Mouse (Mus musculus): ENCODE data around the gene Gm42688. TPM values are rescaled to one million over a fixed set of nuclear protein-coding genes. Genes with fewer than 3 reads are reported as not detected.

Gene Gm42688
- polyA plus RNA-seq, 1 experiment from 2014 or later, result 1.7 TPM

DNA sequence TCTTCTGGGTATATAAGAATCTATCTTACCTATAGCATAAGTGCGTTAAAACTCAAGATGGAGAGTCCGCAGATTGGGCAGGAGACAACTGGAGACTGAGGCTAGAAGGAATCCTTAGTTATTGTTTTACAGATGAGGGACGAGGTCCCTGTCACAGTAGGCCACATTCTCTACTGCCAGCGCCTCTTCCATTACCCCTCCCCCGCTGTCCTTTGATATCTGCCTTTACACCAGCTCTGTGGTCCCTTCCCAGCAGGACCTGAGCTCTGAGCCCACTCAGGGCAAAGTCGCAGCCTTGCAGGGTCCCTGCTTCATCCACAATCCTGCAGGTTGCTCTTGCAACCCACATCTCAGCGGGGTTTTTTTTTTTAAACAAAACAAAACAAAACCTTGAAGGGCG lies 33.2 kb upstream of the Gm42688 start:
- ATAC-seq, result no peak
- 0 out of 2 replicates have a peak overlapping the region, but pooled peaks have one; percentile 32 for H3K9ac ChIP-seq (ENCODE audit: low read depth, low read length)
- H3K4me2 ChIP-seq (ENCODE audit: low read depth, low read length), result peak overlapping the region; percentile 47; the same call in 1 of the 2 replicates
- H3K9me3 ChIP-seq (ENCODE audit: control insufficient read depth, low read length), result no peaks in the 10 kb centered on the region
- H3K27me3 ChIP-seq (replicated peaks; ENCODE audit: control insufficient read depth, insufficient read depth, low read length), result peaks cover 90% of the 10 kb centered on the region
- H3K4me3 ChIP-seq (ENCODE audit: low read length), result peak overlapping the region; percentile 41
- H3K27ac ChIP-seq (ENCODE audit: low read length), result no peak overlapping the region
- no peaks in the 10 kb centered on the region for H3K36me3 ChIP-seq (ENCODE audit: control insufficient read depth, insufficient read depth, low read length)
- peaks cover 14% of the 10 kb centered on the region for H3K4me1 ChIP-seq (ENCODE audit: control insufficient read depth, insufficient read depth, low read length)
- WGBS, result 10% methylated on average over 8 of the region's 8 CpGs

DNA sequence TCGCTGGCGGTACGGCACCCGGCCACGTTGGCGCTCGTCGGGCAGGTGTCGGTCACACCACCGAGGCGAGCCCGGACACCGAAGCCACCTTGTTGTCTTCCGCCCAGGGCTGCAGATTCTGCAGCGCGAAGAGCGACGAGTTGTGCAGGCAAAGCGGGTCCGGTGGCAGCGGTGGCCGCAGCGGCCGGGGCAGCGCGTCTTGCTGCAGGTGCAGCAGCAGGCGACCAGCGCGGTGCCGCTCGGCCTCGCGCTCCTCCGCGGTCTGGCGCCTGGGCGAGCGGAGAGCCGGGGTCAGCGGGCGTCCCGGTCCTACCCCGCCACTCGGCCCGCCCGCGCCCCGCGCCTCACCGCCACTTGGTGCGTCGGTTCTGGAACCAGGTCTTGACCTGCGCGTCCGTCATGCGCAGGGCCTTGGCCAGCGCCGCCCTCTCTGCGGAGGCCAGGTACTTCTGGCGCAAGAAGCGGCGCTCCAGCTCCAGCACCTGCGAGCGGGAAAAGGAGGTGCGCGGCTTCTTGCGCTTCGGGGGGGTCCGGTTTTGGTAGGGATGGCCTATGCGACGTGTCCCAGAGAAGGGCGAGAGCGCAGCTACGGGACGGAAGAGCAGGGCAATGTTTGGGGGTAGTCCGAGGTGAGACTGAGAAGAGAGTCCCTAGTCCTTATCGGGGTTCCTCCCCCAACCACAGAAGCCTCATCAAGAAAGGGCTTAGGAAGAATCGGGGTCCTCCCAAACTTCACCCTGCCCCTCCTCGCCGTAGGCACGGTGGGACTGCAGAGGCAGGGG lies 32.5 kb upstream of the Gm42688 start:
- Histone ChIP-seq H3K27me3 (replicated peaks; ENCODE audit: control insufficient read depth, insufficient read depth, low read length) (peaks cover 91% of the 10 kb centered on the region), H3K27ac (ENCODE audit: low read length) (no peak overlapping the region), H3K4me2 (ENCODE audit: low read depth, low read length) (peak overlapping the region; percentile 47), H3K36me3 (ENCODE audit: control insufficient read depth, insufficient read depth, low read length) (no peaks in the 10 kb centered on the region), H3K9ac (ENCODE audit: low read depth, low read length) (peak overlapping the region; percentile 32; the same call in 1 of the 2 replicates), H3K4me1 (ENCODE audit: control insufficient read depth, insufficient read depth, low read length) (peaks cover 14% of the 10 kb centered on the region), H3K9me3 (ENCODE audit: control insufficient read depth, low read length) (no peaks in the 10 kb centered on the region), H3K4me3 (ENCODE audit: low read length) (peak overlapping the region; percentile 41)
- ATAC-seq, result no peak; the same call in 1 of the 2 replicates
- WGBS, result under 1% methylated on average over 81 of the region's 81 CpGs

DNA sequence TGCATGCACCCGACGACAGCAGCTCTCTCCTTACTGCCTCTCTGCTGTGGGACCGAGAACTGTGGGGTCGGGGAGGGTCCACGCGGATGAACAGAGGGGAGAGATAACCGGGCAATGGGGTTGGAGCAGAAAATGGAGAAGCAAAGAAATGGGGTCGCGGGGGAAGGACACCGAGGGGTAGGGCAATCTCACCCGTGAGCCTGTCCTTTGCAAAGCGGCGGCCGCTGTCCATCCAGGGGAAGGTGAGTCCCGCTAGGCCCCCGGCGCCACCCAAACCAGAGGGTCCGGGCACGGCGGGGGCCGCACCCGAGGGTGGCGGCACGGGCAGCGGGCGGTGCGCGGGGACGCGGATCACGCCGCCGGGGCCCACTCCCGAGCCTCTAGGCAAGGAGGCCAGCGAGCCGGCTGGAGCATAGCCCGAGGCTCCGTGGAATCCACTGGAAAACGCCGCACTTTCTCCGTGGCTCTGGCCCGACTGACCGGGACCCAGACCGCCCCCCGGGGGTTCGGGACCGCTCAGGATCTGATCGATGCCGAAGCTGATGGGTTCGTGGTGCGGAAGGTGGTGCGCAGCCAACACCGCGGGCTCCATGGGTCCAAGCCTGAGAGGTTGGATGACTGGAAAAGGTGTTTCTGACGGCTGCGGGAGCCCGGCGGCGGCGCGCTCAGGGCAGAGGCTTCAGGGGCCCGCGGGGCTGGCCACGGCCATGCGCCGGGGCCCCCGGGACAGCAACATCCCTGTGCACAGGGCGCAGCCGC lies 31.8 kb upstream of the Gm42688 start:
- Histone ChIP-seq H3K27ac (ENCODE audit: low read length) (no peak overlapping the region), H3K4me3 (ENCODE audit: low read length) (peak overlapping the region; percentile 41), H3K36me3 (ENCODE audit: control insufficient read depth, insufficient read depth, low read length) (no peaks in the 10 kb centered on the region), H3K27me3 (replicated peaks; ENCODE audit: control insufficient read depth, insufficient read depth, low read length) (peaks cover 89% of the 10 kb centered on the region), H3K4me2 (ENCODE audit: low read depth, low read length) (peak overlapping the region; percentile 47), H3K9me3 (ENCODE audit: control insufficient read depth, low read length) (no peaks in the 10 kb centered on the region), H3K9ac (ENCODE audit: low read depth, low read length) (peak overlapping the region; percentile 52), H3K4me1 (ENCODE audit: control insufficient read depth, insufficient read depth, low read length) (peaks cover 14% of the 10 kb centered on the region)
- 1% methylated on average over 66 of the region's 69 CpGs for WGBS
- ATAC-seq, result peak; percentile 5; the same call in 1 of the 2 replicates

DNA sequence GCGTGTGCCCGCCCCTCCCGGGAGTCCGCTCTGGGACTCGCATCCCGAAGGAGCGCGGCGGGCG lies 31.3 kb upstream of the Gm42688 start, which contains the start of gene Tlx2:
Gene Tlx2, minus strand, starts transcription at position 47 of the 64 bp plus-strand sequence.
- H3K9ac ChIP-seq (ENCODE audit: low read depth, low read length), result peak within 1 kb of the TSS; percentile 52
- H3K27me3 ChIP-seq (replicated peaks; ENCODE audit: control insufficient read depth, insufficient read depth, low read length), result peaks cover 87% of the 10 kb centered on the region
- H3K27ac ChIP-seq (ENCODE audit: low read length), result peak within 1 kb of the TSS; percentile 27
- H3K9me3 ChIP-seq (ENCODE audit: control insufficient read depth, low read length), result no peaks in the 10 kb centered on the region
- peaks cover 14% of the 10 kb centered on the region for H3K4me1 ChIP-seq (ENCODE audit: control insufficient read depth, insufficient read depth, low read length)
- ATAC-seq, result no peak
- WGBS, result 0% methylated on average over 10 of the region's 10 CpGs
- peak within 1 kb of the TSS; percentile 47 for H3K4me2 ChIP-seq (ENCODE audit: low read depth, low read length)
- no peaks in the 10 kb centered on the region for H3K36me3 ChIP-seq (ENCODE audit: control insufficient read depth, insufficient read depth, low read length)
- H3K4me3 ChIP-seq (ENCODE audit: low read length), result peak within 1 kb of the TSS; percentile 41

DNA sequence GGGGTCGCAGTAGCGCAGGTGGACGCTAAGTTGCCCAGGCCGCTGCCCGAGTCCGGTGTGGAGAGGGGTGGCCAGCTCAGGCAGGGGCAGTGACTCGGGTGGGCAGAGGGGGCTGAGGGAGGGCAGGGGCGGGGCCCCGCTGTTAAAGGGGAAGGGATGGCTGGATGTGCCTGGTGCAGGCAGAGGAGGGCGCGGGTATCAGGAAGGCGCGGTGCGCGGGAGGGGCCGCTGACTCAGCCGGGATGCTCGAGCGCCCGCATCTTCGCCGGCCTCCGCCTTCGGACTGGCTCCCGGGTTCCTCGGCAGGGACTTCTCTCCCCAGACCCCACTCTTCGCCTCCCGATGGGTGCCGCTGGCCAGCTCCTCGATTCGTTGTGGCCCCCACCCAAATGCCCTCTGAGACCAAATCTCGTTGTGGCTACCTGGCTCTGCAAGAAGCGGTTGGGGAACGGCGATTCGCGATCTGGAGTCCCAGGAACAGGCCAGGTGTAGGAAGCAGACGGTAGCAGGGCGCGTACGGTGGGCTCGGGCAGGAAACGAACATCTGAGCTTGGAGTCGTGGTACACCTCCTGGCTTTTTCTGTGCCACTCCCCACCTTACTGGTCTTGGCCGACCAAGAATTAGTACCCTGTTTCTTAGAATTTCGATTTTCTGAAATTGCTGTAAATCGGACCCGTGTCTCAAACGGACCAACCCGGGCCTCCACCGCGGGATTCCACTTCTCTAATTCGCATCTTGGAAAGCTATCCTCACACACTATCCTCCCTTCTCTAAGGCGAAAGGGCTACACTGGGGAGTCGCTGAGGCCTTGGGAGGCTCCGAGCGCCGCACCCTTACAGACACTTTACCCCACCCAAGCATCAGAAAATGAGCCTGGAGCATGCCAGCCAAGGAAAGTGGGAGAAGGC lies 30.9 kb upstream of the Gm42688 start:
- Histone ChIP-seq H3K4me1 (ENCODE audit: control insufficient read depth, insufficient read depth, low read length) (peaks cover 14% of the 10 kb centered on the region), H3K9me3 (ENCODE audit: control insufficient read depth, low read length) (no peaks in the 10 kb centered on the region), H3K27ac (ENCODE audit: low read length) (peak overlapping the region; percentile 27), H3K9ac (ENCODE audit: low read depth, low read length) (no peak overlapping the region), H3K4me2 (ENCODE audit: low read depth, low read length) (peak overlapping the region; percentile 22; the same call in 1 of the 2 replicates), H3K4me3 (ENCODE audit: low read length) (peak overlapping the region; percentile 41), H3K36me3 (ENCODE audit: control insufficient read depth, insufficient read depth, low read length) (no peaks in the 10 kb centered on the region), H3K27me3 (replicated peaks; ENCODE audit: control insufficient read depth, insufficient read depth, low read length) (peaks cover 89% of the 10 kb centered on the region)
- ATAC-seq, result peak; percentile 43
- WGBS, result under 1% methylated on average over 53 of the region's 58 CpGs

DNA sequence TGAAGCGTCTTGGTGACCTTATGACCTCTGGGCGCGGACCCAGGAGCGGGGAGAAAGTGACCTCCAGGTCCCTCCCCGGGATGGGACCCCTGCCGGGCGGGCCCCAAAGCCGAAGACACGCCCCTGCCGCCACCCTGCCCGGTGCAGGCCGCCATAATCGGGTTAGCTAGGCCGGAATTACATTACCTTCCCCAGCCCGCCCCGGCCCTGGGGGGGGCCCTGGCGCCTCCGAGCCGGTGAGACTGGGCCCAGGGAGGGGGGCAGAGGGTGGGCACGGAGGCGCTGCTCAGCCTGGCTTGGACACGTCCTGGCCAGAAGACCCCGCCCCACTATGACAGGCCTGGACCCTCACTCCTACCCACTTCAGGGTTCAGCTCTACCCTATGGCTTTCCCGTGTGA lies 30.2 kb upstream of the Gm42688 start:
- 1% methylated on average over 23 of the region's 24 CpGs for WGBS

DNA sequence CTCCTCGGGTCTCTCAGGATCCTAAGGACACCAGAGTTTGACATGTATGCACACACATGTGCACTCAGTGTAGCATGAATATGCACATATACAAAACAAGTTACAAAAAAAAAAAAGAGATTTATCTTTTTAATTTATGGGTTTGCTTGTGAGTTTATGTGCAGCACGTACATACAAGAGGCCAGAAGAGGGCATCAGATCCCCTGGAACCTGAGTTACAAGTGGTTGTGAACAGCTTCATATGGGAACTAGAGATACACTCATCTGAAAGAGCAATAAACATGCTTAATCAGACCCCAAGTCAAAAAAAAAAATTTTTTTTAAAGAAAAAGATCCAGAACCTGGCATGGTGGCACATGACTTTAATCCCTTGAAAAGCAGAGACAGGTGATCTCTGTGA lies 26.4 kb upstream of the Gm42688 start:
- H3K9ac ChIP-seq (ENCODE audit: low read depth, low read length), result no peak overlapping the region
- no peak for ATAC-seq
- WGBS, result 13% methylated on average over 2 of the region's 2 CpGs
- H3K27ac ChIP-seq (ENCODE audit: low read length), result no peak overlapping the region
- H3K9me3 ChIP-seq (ENCODE audit: control insufficient read depth, low read length), result no peaks in the 10 kb centered on the region
- H3K27me3 ChIP-seq (replicated peaks; ENCODE audit: control insufficient read depth, insufficient read depth, low read length), result peaks cover 54% of the 10 kb centered on the region
- peaks cover 19% of the 10 kb centered on the region for H3K4me1 ChIP-seq (ENCODE audit: control insufficient read depth, insufficient read depth, low read length)
- H3K4me3 ChIP-seq (ENCODE audit: low read length), result no peak overlapping the region
- no peak overlapping the region for H3K4me2 ChIP-seq (ENCODE audit: low read depth, low read length)
- no peaks in the 10 kb centered on the region for H3K36me3 ChIP-seq (ENCODE audit: control insufficient read depth, insufficient read depth, low read length)

More for the DNA sequence above, 30.2 kb upstream of the Gm42688 start:
- H3K27ac ChIP-seq (ENCODE audit: low read length), result peak overlapping the region; percentile 14; the same call in 1 of the 2 replicates
- no peaks in the 10 kb centered on the region for H3K9me3 ChIP-seq (ENCODE audit: control insufficient read depth, low read length)
- ATAC-seq, result peak; percentile 52
- H3K4me3 ChIP-seq (ENCODE audit: low read length), result peak overlapping the region; percentile 41
- 0 out of 2 replicates have a peak overlapping the region, but pooled peaks have one; percentile 22 for H3K4me2 ChIP-seq (ENCODE audit: low read depth, low read length)
- H3K9ac ChIP-seq (ENCODE audit: low read depth, low read length), result no peak overlapping the region
- peaks cover 89% of the 10 kb centered on the region for H3K27me3 ChIP-seq (replicated peaks; ENCODE audit: control insufficient read depth, insufficient read depth, low read length)
- H3K36me3 ChIP-seq (ENCODE audit: control insufficient read depth, insufficient read depth, low read length), result no peaks in the 10 kb centered on the region
- peaks cover 14% of the 10 kb centered on the region for H3K4me1 ChIP-seq (ENCODE audit: control insufficient read depth, insufficient read depth, low read length)

DNA sequence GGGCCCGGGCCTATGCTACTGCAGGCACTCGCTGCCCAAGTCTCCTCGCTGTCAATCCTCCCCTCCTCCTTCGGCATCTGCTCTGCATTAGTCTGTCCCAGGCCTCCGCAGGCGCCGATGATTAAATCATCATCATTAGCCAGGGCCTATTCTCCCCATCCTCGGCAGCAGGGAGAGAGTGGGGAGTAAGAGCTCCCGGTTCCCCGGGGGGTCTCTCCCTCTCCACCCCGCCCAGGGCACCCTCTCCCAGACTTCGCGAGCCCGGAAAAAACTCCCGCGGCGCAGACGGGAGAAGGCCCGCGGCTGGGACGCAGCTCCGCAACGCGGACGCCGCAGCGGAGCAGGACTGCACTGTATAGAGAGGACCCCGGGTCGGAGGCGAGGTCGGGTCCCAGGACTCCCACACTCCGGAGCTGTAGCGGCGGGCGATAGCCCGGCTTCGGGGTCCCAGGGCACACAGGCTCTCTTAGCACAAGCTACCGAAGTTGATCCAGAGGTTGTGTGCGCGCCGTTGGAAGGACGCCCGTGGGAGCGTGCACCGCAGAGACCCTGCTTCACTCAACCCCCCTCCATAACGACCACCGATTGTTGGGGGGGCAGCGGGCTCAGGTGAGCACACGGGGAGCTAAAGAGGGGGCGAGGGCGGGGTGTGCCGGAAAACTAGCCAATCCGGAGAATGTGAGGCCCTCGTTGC lies 23.6 kb upstream of the Gm42688 start, which contains the start of gene Pcgf1:
Gene Pcgf1, plus strand, starts transcription at position 240 of the 694 bp plus-strand sequence.
- Histone ChIP-seq H3K27ac (ENCODE audit: low read length) (peak within 1 kb of the TSS; percentile 78), H3K4me2 (ENCODE audit: low read depth, low read length) (peak within 1 kb of the TSS; percentile 97), H3K9ac (ENCODE audit: low read depth, low read length) (peak within 1 kb of the TSS; percentile 88), H3K9me3 (ENCODE audit: control insufficient read depth, low read length) (no peaks in the 10 kb centered on the region), H3K27me3 (replicated peaks; ENCODE audit: control insufficient read depth, insufficient read depth, low read length) (peaks cover 29% of the 10 kb centered on the region), H3K4me3 (ENCODE audit: low read length) (peak within 1 kb of the TSS; percentile 85), H3K4me1 (ENCODE audit: control insufficient read depth, insufficient read depth, low read length) (peaks cover 8% of the 10 kb centered on the region; the same call in 1 of the 2 replicates), H3K36me3 (ENCODE audit: control insufficient read depth, insufficient read depth, low read length) (peaks cover 4% of the 10 kb centered on the region)
- under 1% methylated on average over 54 of the region's 54 CpGs for WGBS
- peak; percentile 71 for ATAC-seq
